ENCODE assay signal across 13 mouse cellular contexts in genomic region chr12:12825842-12826241, GRCm38 (mm10).
A peak's percentile ranks its signal among the peaks of the same experiment; 100 is the strongest.
DNase-seq lines count a peak whose midpoint lies in the region; ATAC-seq lines count a peak whose summit lies in the region.
"Had no signal": no experiment of that assay in that cellular context is flagged by ENCODE, and none has a peak within 500 bp of the region (broad histone marks: within the 10 kb centered on the region; RNA-seq: fewer than 3 reads in every experiment).

No protein-coding gene starts in this region.

- H3K27ac ChIP-seq in forebrain, embryonic 16.5 days (ENCODE audit: low read length), result no peak overlapping the region
- H3K27ac ChIP-seq in forebrain, embryonic 12.5 days, result no peak overlapping the region
- H3K27ac ChIP-seq: neural tube, embryonic 15.5 days had no signal

- no peak overlapping the region for H3K4me3 ChIP-seq in forebrain, embryonic 16.5 days (replicated peaks; ENCODE audit: low read length)
- H3K4me3 ChIP-seq in forebrain, embryonic 12.5 days (replicated peaks), result no peak overlapping the region
- H3K4me3 ChIP-seq: neural tube, embryonic 15.5 days had no signal

- no peak overlapping the region for H3K4me2 ChIP-seq in forebrain, embryonic 16.5 days (ENCODE audit: low read length)
- H3K4me2 ChIP-seq in forebrain, embryonic 12.5 days, result no peak overlapping the region
- H3K4me2 ChIP-seq: neural tube, embryonic 15.5 days had no signal

- peak; percentile 43 for DNase-seq in right cerebral cortex, adult 18-20 months
- DNase-seq in right cerebral cortex, postnatal 14 days, result no peak
- DNase-seq in cerebellum, postnatal 25 days, result peak; percentile 28 to 35
- DNase-seq in layer of hippocampus, postnatal 25 days (ENCODE audit: extremely low spot score in 1 of 2, low spot score in 1 of 2), result peak; percentile 49 to 52
- no peak for DNase-seq in c-Kit-positive CD71-positive TER-119-positive erythroid progenitor cells, embryonic 14.5 days (ENCODE audit: low spot score)
- no peak for DNase-seq in kidney, postnatal 4 days
- DNase-seq: gastrocnemius, postnatal 25 days; heart, postnatal 10 days; kidney, adult 8-10 months; liver, postnatal 0 days had no signal

- no peak overlapping the region for H3K9ac ChIP-seq in forebrain, embryonic 16.5 days (replicated peaks; ENCODE audit: low read depth, low read length)
- H3K9ac ChIP-seq in forebrain, embryonic 12.5 days, result no peak overlapping the region
- H3K9ac ChIP-seq: liver, postnatal 0 days; neural tube, embryonic 15.5 days had no signal

- WGBS in forebrain, embryonic 16.5 days, result 63% methylated on average over 5 of the region's 5 CpGs
- 86% methylated on average over 5 of the region's 5 CpGs for WGBS in forebrain, embryonic 12.5 days

- peak; percentile 35; the same call in 1 of the 2 replicates for ATAC-seq in forebrain, embryonic 16.5 days
- no peak for ATAC-seq in forebrain, embryonic 12.5 days (ENCODE audit: low FRiP score)
- ATAC-seq: liver, postnatal 0 days had no signal

- no peaks in the 10 kb centered on the region for H3K36me3 ChIP-seq in forebrain, embryonic 16.5 days (ENCODE audit: control insufficient read depth, insufficient read depth)
- no peaks in the 10 kb centered on the region for H3K36me3 ChIP-seq in forebrain, embryonic 12.5 days (replicated peaks)
- H3K36me3 ChIP-seq: neural tube, embryonic 15.5 days had no signal

- peaks cover 10% of the 10 kb centered on the region for H3K4me1 ChIP-seq in forebrain, embryonic 16.5 days (replicated peaks; ENCODE audit: control insufficient read depth, insufficient read depth, low read length)
- H3K4me1 ChIP-seq in forebrain, embryonic 12.5 days, result peaks cover 19% of the 10 kb centered on the region

- H3K9me3 ChIP-seq in forebrain, embryonic 16.5 days (ENCODE audit: control insufficient read depth, low read length), result no peaks in the 10 kb centered on the region
- H3K9me3 ChIP-seq in forebrain, embryonic 12.5 days, result no peaks in the 10 kb centered on the region
- H3K9me3 ChIP-seq: neural tube, embryonic 15.5 days had no signal

- H3K27me3 ChIP-seq in forebrain, embryonic 16.5 days (replicated peaks; ENCODE audit: control insufficient read depth, insufficient read depth, low read length), result no peaks in the 10 kb centered on the region
- H3K27me3 ChIP-seq in forebrain, embryonic 12.5 days, result no peaks in the 10 kb centered on the region; the same call in 1 of the 2 replicates
- H3K27me3 ChIP-seq: neural tube, embryonic 15.5 days had no signal

Comparison
In these comparisons a context has a peak if more than half of its experiments do, and no peak if none do; other contexts are left out.
1. DNase-seq: peak in right cerebral cortex, adult 18-20 months (single experiment), cerebellum, postnatal 25 days (2 of 2) and layer of hippocampus, postnatal 25 days (2 of 2); none in right cerebral cortex, postnatal 14 days (single experiment), c-Kit-positive CD71-positive TER-119-positive erythroid progenitor cells, embryonic 14.5 days (single experiment) and kidney, postnatal 4 days (0 of 2).